Mouse (Mus musculus) urinary bladder, postnatal 10 days (tissue): ENCODE measurements around the gene Sema4b.
A peak's percentile ranks its signal among the peaks of the same experiment; 100 is the strongest.

Experiments used
- DNase-seq: peaks from one replicate; pipeline ENCODE4 v3.0.0; 2022; ENCODE audit warnings: low spot score

The Sema4b gene

GRCm38 (mm10) chr7:80218666-80219065, 32.0 kb downstream of the Sema4b start:
- no peak for DNase-seq

GRCm38 (mm10) chr7:80220237-80220797, 33.7 kb downstream of the Sema4b start:
- no peak for DNase-seq

GRCm38 (mm10) chr7:80221179-80221750, 34.6 kb downstream of the Sema4b start:
- no peak for DNase-seq

GRCm38 (mm10) chr7:80227065-80227464, 40.4 kb downstream of the Sema4b start:
- no peak for DNase-seq

GRCm38 (mm10) chr7:80230196-80230595, 43.6 kb downstream of the Sema4b start:
- no peak for DNase-seq

- no peak for DNase-seq
These were observed 45.4 kb downstream of the Sema4b start for GRCm38 (mm10) chr7:80231971-80232488.

GRCm38 (mm10) chr7:80232489-80233029, 45.9 kb downstream of the Sema4b start, which contains the start of the genes Cib1 and Gdpgp1:
Gene Cib1, minus strand, starts transcription at chr7:80232813.
Gene Gdpgp1, plus strand, starts transcription at chr7:80232865.
- DNase-seq = peak; percentile 80

- no peak for DNase-seq
These were observed 47.2 kb downstream of the Sema4b start for GRCm38 (mm10) chr7:80233799-80234198.

GRCm38 (mm10) chr7:80238542-80238941, 51.9 kb downstream of the Sema4b start:
- DNase-seq = no peak

GRCm38 (mm10) chr7:80241661-80242060, 55.0 kb downstream of the Sema4b start:
- no peak for DNase-seq

GRCm38 (mm10) chr7:80244851-80245250, 58.2 kb downstream of the Sema4b start:
- no peak for DNase-seq

GRCm38 (mm10) chr7:80246148-80246721, 59.6 kb downstream of the Sema4b start, which contains the start of gene Ttll13:
Gene Ttll13, plus strand, starts transcription at chr7:80246376.
- peak; percentile 91 for DNase-seq

- no peak for DNase-seq
These were observed 60.2 kb downstream of the Sema4b start for GRCm38 (mm10) chr7:80246859-80247258.

- no peak for DNase-seq
These were observed 65.8 kb downstream of the Sema4b start for GRCm38 (mm10) chr7:80252437-80252836.

GRCm38 (mm10) chr7:80252886-80253285, 66.2 kb downstream of the Sema4b start:
- DNase-seq = no peak

GRCm38 (mm10) chr7:80255981-80256380, 69.3 kb downstream of the Sema4b start:
- DNase-seq = no peak

- no peak for DNase-seq
These were observed 71.1 kb downstream of the Sema4b start for GRCm38 (mm10) chr7:80257706-80258105.

GRCm38 (mm10) chr7:80260625-80261371, 74.2 kb downstream of the Sema4b start, which contains the start of gene Ngrn:
Gene Ngrn, plus strand, starts transcription at chr7:80261215.
- peak; percentile 25 for DNase-seq

- no peak for DNase-seq
These were observed 74.8 kb downstream of the Sema4b start for GRCm38 (mm10) chr7:80261372-80261990.

- no peak for DNase-seq
These were observed 78.0 kb downstream of the Sema4b start for GRCm38 (mm10) chr7:80264606-80265005.

- no peak for DNase-seq
These were observed 81.1 kb downstream of the Sema4b start for GRCm38 (mm10) chr7:80267764-80268163.
